Mouse (Mus musculus) MEL (cell line): ENCODE results near the gene Lamtor4. TPM values are rescaled to one million over a fixed set of nuclear protein-coding genes. Genes with fewer than 3 reads are reported as not detected.

Experiments used
- DNase-seq: peaks from one replicate; pipeline ENCODE4 v3.0.0; 2011; ENCODE audit warnings: low read depth, low spot score
- H3K27ac ChIP-seq: 2 replicates; pipeline ENCODE4 v1.5.1; 2012; ENCODE audit warnings: low read depth, mild to moderate bottlenecking, control low read depth, low read length, moderate library complexity; ENCODE audit not compliant: control insufficient read depth
- H3K27me3 ChIP-seq, 2 experiments: fragments of 150-350 bp in 1 of 2; sonication (generic) in 1 of 2; 2 replicates each; pipeline ENCODE4 v1.6.1; 2012; ENCODE audit warnings: low read length in 2 of 2, mild to moderate bottlenecking in 2 of 2, improper control_type of control experiment in 1 of 2, moderate library complexity in 1 of 2; ENCODE audit not compliant: insufficient read depth in 2 of 2, control insufficient read depth in 1 of 2
- H3K36me3 ChIP-seq, 2 experiments: 2 replicates each; pipeline ENCODE4 v1.6.1; 2012 to 2014; ENCODE audit warnings: low read length in 2 of 2, improper control_type of control experiment in 1 of 2, inconsistent platforms in 1 of 2, mild to moderate bottlenecking in 1 of 2; ENCODE audit not compliant: insufficient read depth in 2 of 2, control insufficient read depth in 1 of 2
- H3K4me1 ChIP-seq, 2 experiments: fragments of 150-350 bp in 1 of 2; sonication (generic) in 1 of 2; 2 replicates each; pipeline ENCODE4 v1.6.1; 2012; ENCODE audit warnings: low read length in 2 of 2, improper control_type of control experiment in 1 of 2, mild to moderate bottlenecking in 1 of 2; ENCODE audit not compliant: insufficient read depth in 2 of 2, control insufficient read depth in 1 of 2
- H3K4me3 ChIP-seq, 2 experiments: fragments of 150-350 bp in 1 of 2; sonication (generic) in 1 of 2; 2 replicates each; pipeline ENCODE4 v1.5.1; 2012; ENCODE audit warnings: low read depth in 2 of 2, low read length in 2 of 2, mild to moderate bottlenecking in 2 of 2, moderate library complexity in 2 of 2, control low read depth in 1 of 2, improper control_type of control experiment in 1 of 2; ENCODE audit not compliant: control insufficient read depth in 1 of 2, insufficient read depth in 1 of 2
- H3K79me2 ChIP-seq: 2 replicates; pipeline ENCODE4 v1.6.1; 2012; ENCODE audit warnings: mild to moderate bottlenecking, low read length, moderate library complexity; ENCODE audit not compliant: control insufficient read depth, poor library complexity, insufficient read depth
- H3K9ac ChIP-seq: 2 replicates; pipeline ENCODE4 v1.6.1; 2012; ENCODE audit warnings: low read depth, mild to moderate bottlenecking, control low read depth, low read length, moderate library complexity; ENCODE audit not compliant: control insufficient read depth, poor library complexity, severe bottlenecking
- H3K9me3 ChIP-seq: fragments of 150-350 bp; sonication (generic); replicated peaks from 2 replicates; pipeline ENCODE4 v1.6.1; 2012; ENCODE audit warnings: mild to moderate bottlenecking, low read length, improper control_type of control experiment, moderate library complexity; ENCODE audit not compliant: insufficient read depth
- BHLHE40 ChIP-seq: IDR thresholded peaks from 2 replicates; pipeline ENCODE4 v1.6.1; 2012; ENCODE audit warnings: low read depth, mild to moderate bottlenecking, inconsistent platforms, low read length, improper control_type of control experiment, borderline replicate concordance
- CHD1 ChIP-seq: IDR thresholded peaks from 2 replicates; pipeline ENCODE4 v1.6.1; 2012; ENCODE audit warnings: low read depth, mild to moderate bottlenecking, inconsistent platforms, low read length, improper control_type of control experiment
- CHD2 ChIP-seq: IDR thresholded peaks from 2 replicates; pipeline ENCODE4 v1.6.1; 2011; ENCODE audit warnings: low read length, improper control_type of control experiment
- CTCF ChIP-seq, 3 experiments: IDR thresholded peaks in 2 of 3; conservative IDR thresholded peaks in 1 of 3; 2 replicates each; pipeline ENCODE4 v1.5.1; 2011 to 2012; ENCODE audit warnings: low read length in 3 of 3, low read depth in 2 of 3, mild to moderate bottlenecking in 2 of 3, improper control_type of control experiment in 1 of 3, inconsistent platforms in 1 of 3, mixed read lengths in 1 of 3, moderate library complexity in 1 of 3; ENCODE audit not compliant: control insufficient read depth in 1 of 3, insufficient read depth in 1 of 3, poor library complexity in 1 of 3, severe bottlenecking in 1 of 3
- EP300 ChIP-seq, 2 experiments: IDR thresholded peaks; 2 replicates each; pipeline ENCODE4 v1.6.1; 2011; ENCODE audit warnings: improper control_type of control experiment in 2 of 2, low read length in 2 of 2, low read depth in 1 of 2, mild to moderate bottlenecking in 1 of 2
- GABPA ChIP-seq: IDR thresholded peaks from 2 replicates; pipeline ENCODE4 v1.6.1; 2012; ENCODE audit warnings: low read depth, mild to moderate bottlenecking, inconsistent platforms, low read length, improper control_type of control experiment, moderate library complexity
- HCFC1 ChIP-seq: IDR thresholded peaks from 2 replicates; pipeline ENCODE4 v1.6.1; 2012; ENCODE audit warnings: low read depth, mild to moderate bottlenecking, inconsistent platforms, low read length, improper control_type of control experiment, moderate library complexity
- JUND ChIP-seq: IDR thresholded peaks from 2 replicates; pipeline ENCODE4 v1.6.1; 2011; ENCODE audit warnings: low read depth, mild to moderate bottlenecking, improper control_type of control experiment, low read length
- MAX ChIP-seq: IDR thresholded peaks from 2 replicates; pipeline ENCODE4 v1.6.1; 2011; ENCODE audit warnings: low read length, improper control_type of control experiment
- MEF2A ChIP-seq: IDR thresholded peaks from 2 replicates; pipeline ENCODE4 v1.6.1; 2014; ENCODE audit warnings: low read depth, mild to moderate bottlenecking, inconsistent platforms, low read length, improper control_type of control experiment; ENCODE audit not compliant: poor library complexity, insufficient replicate concordance, severe bottlenecking; ENCODE audit errors: extremely low read depth
- MYC ChIP-seq: IDR thresholded peaks from 2 replicates; pipeline ENCODE4 v1.6.1; 2011; ENCODE audit warnings: low read depth, mild to moderate bottlenecking, low read length, improper control_type of control experiment, moderate library complexity
- NELFE ChIP-seq: IDR thresholded peaks from 2 replicates; pipeline ENCODE4 v1.6.1; 2011; ENCODE audit warnings: low read depth, low read length, improper control_type of control experiment
- NRF1 ChIP-seq: IDR thresholded peaks from 2 replicates; pipeline ENCODE4 v1.6.1; 2014; ENCODE audit warnings: low read depth, mild to moderate bottlenecking, inconsistent platforms, low read length, improper control_type of control experiment, moderate library complexity; ENCODE audit not compliant: poor library complexity, insufficient read depth, severe bottlenecking
- POLR2A ChIP-seq, 2 experiments: IDR thresholded peaks; 2 replicates each; pipeline ENCODE4 v1.6.1; 2011 to 2012; ENCODE audit warnings: low read length in 2 of 2, mild to moderate bottlenecking in 2 of 2, control low read depth in 1 of 2, improper control_type of control experiment in 1 of 2, low read depth in 1 of 2, moderate library complexity in 1 of 2; ENCODE audit not compliant: control insufficient read depth in 1 of 2, insufficient read depth in 1 of 2, poor library complexity in 1 of 2
- POLR2AphosphoS2 ChIP-seq: IDR thresholded peaks from 2 replicates; pipeline ENCODE4 v1.6.1; 2011; ENCODE audit warnings: low read length, improper control_type of control experiment
- POLR2AphosphoS5 ChIP-seq: IDR thresholded peaks from 2 replicates; pipeline ENCODE4 v1.6.1; 2012; ENCODE audit warnings: low read depth, borderline replicate concordance, mild to moderate bottlenecking, inconsistent platforms, low read length, moderate library complexity, mixed read lengths
- RAD21 ChIP-seq: IDR thresholded peaks from 2 replicates; pipeline ENCODE4 v1.6.1; 2011; ENCODE audit warnings: mild to moderate bottlenecking, low read depth, low read length, improper control_type of control experiment
- RCOR1 ChIP-seq: IDR thresholded peaks from 2 replicates; pipeline ENCODE4 v1.6.1; 2012; ENCODE audit warnings: low read depth, mild to moderate bottlenecking, inconsistent platforms, low read length, improper control_type of control experiment
- SIN3A ChIP-seq: IDR thresholded peaks from 2 replicates; pipeline ENCODE4 v1.6.1; 2012; ENCODE audit warnings: low read length, improper control_type of control experiment, inconsistent platforms
- SMC3 ChIP-seq: IDR thresholded peaks from 2 replicates; pipeline ENCODE4 v1.6.1; 2011; ENCODE audit warnings: low read depth, low read length, improper control_type of control experiment
- TAL1 ChIP-seq: IDR thresholded peaks from 2 replicates; pipeline ENCODE4 v1.6.1; 2012; ENCODE audit warnings: mild to moderate bottlenecking, inconsistent platforms, low read length, moderate library complexity, mixed read lengths
- TBP ChIP-seq: IDR thresholded peaks from 2 replicates; pipeline ENCODE4 v1.8.0; 2011; ENCODE audit warnings: low read depth, low read length, improper control_type of control experiment
- TCF12 ChIP-seq: IDR thresholded peaks from 2 replicates; pipeline ENCODE4 v1.6.1; 2014; ENCODE audit warnings: low read depth, mild to moderate bottlenecking, inconsistent platforms, low read length, improper control_type of control experiment, moderate library complexity
- ZKSCAN1 ChIP-seq: IDR thresholded peaks from 2 replicates; pipeline ENCODE4 v1.6.1; 2012; ENCODE audit warnings: low read depth, mild to moderate bottlenecking, inconsistent platforms, low read length, improper control_type of control experiment, moderate library complexity
- ZNF384 ChIP-seq: IDR thresholded peaks from 2 replicates; pipeline ENCODE4 v1.6.1; 2012; ENCODE audit warnings: low read depth, mild to moderate bottlenecking, inconsistent platforms, low read length, improper control_type of control experiment
- polyA plus RNA-seq, 2 experiments: library from polyadenylated mRNA; stranded (reverse) in 1 of 2; unstranded in 1 of 2; fragments of >175 nt in 1 of 2; fragments of >200 nt in 1 of 2; gene quantifications; 2 replicates each; pipeline versions ENCODE4 v1.2.1 to v1.2.4; 2012; ENCODE audit warnings: low replicate concordance in 2 of 2, low read depth in 1 of 2; ENCODE audit not compliant: insufficient read length in 2 of 2, insufficient read depth in 1 of 2, missing spikeins in 1 of 2
- total RNA-seq: library from RNA; depleted of rRNA; stranded (reverse); fragments of 300-350 nt; gene quantifications from 2 replicates; pipeline ENCODE4 v1.2.3, GENCODE M21; 2012

Lamtor4 gene
- total and polyA plus RNA-seq, 3 experiments, result 45.7 to 59.0 TPM; not detected in 1

GRCm38 (mm10) chr5:138222111-138222510 lies 33.2 kb upstream of the Lamtor4 start (continued):
- peak; percentile 96 to 99 (median 97) for TF ChIP-seq CTCF (IDR thresholded peaks at IDR 0.05 in 2 of 3, conservative IDR thresholded peaks at IDR 0.05 in 1 of 3; ENCODE audit: control insufficient read depth in 1 of 3, insufficient read depth in 1 of 3, low read depth in 2 of 3, low read length in 3 of 3, poor library complexity in 1 of 3, severe bottlenecking in 1 of 3)
- TF ChIP-seq MYC, result no peak
- TF ChIP-seq RCOR1, result no peak
- TF ChIP-seq GABPA, result no peak
- no peak for TF ChIP-seq CHD1
- no peak for TF ChIP-seq NRF1
- peak; percentile 98 for TF ChIP-seq RAD21
- no peak; the same call in 1 of the 2 replicates for TF ChIP-seq SIN3A
- TF ChIP-seq BHLHE40, result no peak; the same call in 1 of the 2 replicates
- no peak for TF ChIP-seq JUND
- no peak for TF ChIP-seq POLR2AphosphoS2
- no peak for TF ChIP-seq TCF12

- H3K9ac ChIP-seq, result no peak overlapping the region
- TF ChIP-seq MEF2A (no peak), ZNF384 (peak; percentile 60), EP300 (IDR thresholded peaks at IDR 0.05; ENCODE audit: low read depth in 1 of 2, low read length in 2 of 2) (peak in 1 of 2 experiments; percentile 7; a peak in 1 of 4 replicates)
- H3K36me3 ChIP-seq, result peaks cover 0 to 13% of the 10 kb centered on the region in 2 experiments; a peak in 2 of 4 replicates
- no peak overlapping the region for H3K4me3 ChIP-seq
- no peak overlapping the region for H3K27ac ChIP-seq
- H3K79me2 ChIP-seq, result no peaks in the 10 kb centered on the region
- peaks cover 6 to 12% of the 10 kb centered on the region in 2 experiments for H3K4me1 ChIP-seq
- no peaks in the 10 kb centered on the region for H3K9me3 ChIP-seq
- H3K27me3 ChIP-seq, result peaks cover 2% of the 10 kb centered on the region in 2 experiments; a peak in 1 of 4 replicates
- peak; percentile 62 for DNase-seq
These were observed 32.0 kb upstream of the Lamtor4 start for GRCm38 (mm10) chr5:138223287-138223686.

- Histone ChIP-seq H3K27ac (peak within 1 kb of the TSS; percentile 14; the same call in 1 of the 2 replicates), H3K36me3 (peaks cover 0 to 19% of the 10 kb centered on the region in 2 experiments; a peak in 2 of 4 replicates), H3K9ac (no peak within 1 kb of the TSS), H3K27me3 (no peaks in the 10 kb centered on the region), H3K9me3 (no peaks in the 10 kb centered on the region), H3K79me2 (no peaks in the 10 kb centered on the region), H3K4me1 (peaks cover 10 to 19% of the 10 kb centered on the region in 2 experiments), H3K4me3 (no peak within 1 kb of the TSS)
- no peak for DNase-seq
- no peak for TF ChIP-seq SMC3
- TF ChIP-seq TBP, result no peak
- no peak for TF ChIP-seq CHD1
- TF ChIP-seq NRF1, result no peak
- no peak for TF ChIP-seq CHD2
- no peak for TF ChIP-seq GABPA
- no peak for TF ChIP-seq ZKSCAN1
- TF ChIP-seq POLR2A (IDR thresholded peaks at IDR 0.05; ENCODE audit: control insufficient read depth in 1 of 2, insufficient read depth in 1 of 2, low read depth in 1 of 2, low read length in 2 of 2, poor library complexity in 1 of 2), result no peak
- no peak for TF ChIP-seq RCOR1
- no peak for TF ChIP-seq TAL1
- no peak for TF ChIP-seq SIN3A
- no peak for TF ChIP-seq MAX
- TF ChIP-seq CTCF (IDR thresholded peaks at IDR 0.05 in 2 of 3, conservative IDR thresholded peaks at IDR 0.05 in 1 of 3; ENCODE audit: control insufficient read depth in 1 of 3, insufficient read depth in 1 of 3, low read depth in 2 of 3, low read length in 3 of 3, poor library complexity in 1 of 3, severe bottlenecking in 1 of 3), result no peak
- TF ChIP-seq HCFC1, result no peak
- no peak for TF ChIP-seq NELFE
- no peak for TF ChIP-seq JUND
- TF ChIP-seq MYC, result no peak
- no peak for TF ChIP-seq POLR2AphosphoS5
- TF ChIP-seq RAD21, result no peak
These were observed 29.6 kb upstream of the Lamtor4 start, which contains the start of gene Nxpe5 for GRCm38 (mm10) chr5:138225700-138226099. Nxpe5 (plus strand) TSS chr5:138225898.
